Mouse (Mus musculus) kidney, postnatal 0 days (tissue): ENCODE data around the gene Ccn1. TPM values are rescaled to one million over a fixed set of nuclear protein-coding genes. Genes with fewer than 3 reads are reported as not detected.

ENCODE experiments used
- ATAC-seq: fragments of 200-750 bp; cut with Nextera tagmentation; replicated peaks from 2 replicates; pipeline ENCODE4 v1.8.0; 2017; ENCODE audit warnings: low read depth, moderate number of reproducible peaks, moderate TSS enrichment, moderate library complexity; ENCODE audit not compliant: low FRiP score
- DNase-seq: peaks from one replicate; pipeline ENCODE4 v3.0.0-alpha.2; 2016; ENCODE audit warnings: low spot score
- H3K27ac ChIP-seq: fragments of 300-500 bp; sonication (generic); 2 replicates; pipeline ENCODE4 v1.5.1; 2014; ENCODE audit warnings: mild to moderate bottlenecking
- H3K27me3 ChIP-seq: fragments of 300-500 bp; sonication (generic); 2 replicates; pipeline ENCODE4 v1.6.1; 2014; ENCODE audit warnings: low read length, mixed read lengths; ENCODE audit not compliant: insufficient read depth
- H3K36me3 ChIP-seq: fragments of 300-500 bp; sonication (generic); 2 replicates; pipeline ENCODE4 v1.6.1; 2014; ENCODE audit warnings: low read length, mixed read lengths; ENCODE audit not compliant: insufficient read depth
- H3K4me1 ChIP-seq: fragments of 300-500 bp; sonication (generic); replicated peaks from 2 replicates; pipeline ENCODE4 v1.6.1; 2014; ENCODE audit warnings: antibody characterized with exemption, low read length, mixed read lengths; ENCODE audit not compliant: insufficient read depth
- H3K4me2 ChIP-seq: fragments of 300-500 bp; sonication (generic); 2 replicates; pipeline ENCODE4 v1.6.1; 2014; ENCODE audit warnings: mild to moderate bottlenecking, low read length, moderate library complexity, mixed read lengths
- H3K4me3 ChIP-seq: fragments of 300-500 bp; sonication (generic); replicated peaks from 2 replicates; pipeline ENCODE4 v1.5.1; 2014; ENCODE audit warnings: low read depth, low read length
- H3K9ac ChIP-seq: fragments of 300-500 bp; sonication (generic); 2 replicates; pipeline ENCODE4 v1.6.1; 2014; ENCODE audit warnings: low read depth, low read length
- H3K9me3 ChIP-seq: fragments of 300-500 bp; sonication (generic); replicated peaks from 2 replicates; pipeline ENCODE4 v1.6.1; 2016; ENCODE audit warnings: low read length, inconsistent platforms, mixed read lengths
- CTCF ChIP-seq: IDR thresholded peaks from 2 replicates; pipeline ENCODE4 v1.5.1; 2016; ENCODE audit warnings: antibody characterized with exemption, low read depth, mild to moderate bottlenecking, moderate library complexity
- WGBS: fragments of 180-500 bp; shearing (Covaris S2); extraction: QIAGEN DNeasy Blood & Tissue Kit; methylation state at CpG from one replicate; pipeline ENCODE4 v1.1.7; 2014; 5-methylcytosine and 5-hydroxymethylcytosine counted together
- polyA plus RNA-seq: library from polyadenylated mRNA; unstranded; fragments of >200 nt; fragmentation: Nextera tagmentation; extraction: Ambion mirVana; gene quantifications from 2 replicates; pipeline ENCODE4 v1.2.1, GENCODE M21; 2015

The Ccn1 gene
- polyA plus RNA-seq, 1 experiment from 2014 or later: 74.8 TPM

GRCm38 (mm10) chr3:145651978-145652321 is 2.2 kb upstream of the Ccn1 start:
- Histone ChIP-seq H3K27me3 (no peaks in the 10 kb centered on the region), H3K9me3 (no peaks in the 10 kb centered on the region), H3K4me1 (peaks cover 18% of the 10 kb centered on the region; the same call in 1 of the 2 replicates), H3K27ac (peak overlapping the region; percentile 92), H3K9ac (peak overlapping the region; percentile 61), H3K36me3 (peaks cover 8% of the 10 kb centered on the region; the same call in 1 of the 2 replicates), H3K4me3 (peak overlapping the region; percentile 50), H3K4me2 (peak overlapping the region; percentile 90)
- no peak for TF ChIP-seq CTCF
- DNase-seq (no peak), ATAC-seq (no peak)
- 23% methylated on average over 10 of the region's 10 CpGs for WGBS

- DNase-seq: peak; percentile 93
- peak overlapping the region; percentile 90 for H3K4me2 ChIP-seq
- ATAC-seq: no peak
- H3K4me1 ChIP-seq: peaks cover 18% of the 10 kb centered on the region; the same call in 1 of the 2 replicates
- no peaks in the 10 kb centered on the region for H3K9me3 ChIP-seq
- H3K9ac ChIP-seq: no peak overlapping the region
- H3K4me3 ChIP-seq: peak overlapping the region; percentile 82
- WGBS: 26% methylated on average over 19 of the region's 19 CpGs
- H3K36me3 ChIP-seq: peaks cover 9% of the 10 kb centered on the region; the same call in 1 of the 2 replicates
- no peaks in the 10 kb centered on the region for H3K27me3 ChIP-seq
- H3K27ac ChIP-seq: peak overlapping the region; percentile 92
- TF ChIP-seq CTCF: no peak
Measured at GRCm38 (mm10) chr3:145651029-145651977, 1.5 kb upstream of the Ccn1 start.

GRCm38 (mm10) chr3:145650298-145651011 is 674 bp upstream of the Ccn1 start:
- H3K36me3 ChIP-seq: peaks cover 9% of the 10 kb centered on the region; the same call in 1 of the 2 replicates
- H3K27ac ChIP-seq: peak overlapping the region; percentile 92
- TF ChIP-seq CTCF: no peak
- H3K9me3 ChIP-seq: no peaks in the 10 kb centered on the region
- 0 out of 2 replicates have a peak, but pooled peaks have one; percentile 9 for ATAC-seq
- H3K27me3 ChIP-seq: no peaks in the 10 kb centered on the region
- peak overlapping the region; percentile 90 for H3K4me2 ChIP-seq
- H3K9ac ChIP-seq: 0 out of 2 replicates have a peak overlapping the region, but pooled peaks have one; percentile 88
- DNase-seq: peak; percentile 93
- WGBS: 1% methylated on average over 18 of the region's 18 CpGs
- H3K4me3 ChIP-seq: peak overlapping the region; percentile 82
- H3K4me1 ChIP-seq: peaks cover 18% of the 10 kb centered on the region; the same call in 1 of the 2 replicates

- H3K9me3 ChIP-seq: no peaks in the 10 kb centered on the region
- H3K9ac ChIP-seq: peak overlapping the region; percentile 88
- peak; percentile 56 for TF ChIP-seq CTCF
- peak overlapping the region; percentile 92 for H3K27ac ChIP-seq
- under 1% methylated on average over 47 of the region's 49 CpGs for WGBS
- no peaks in the 10 kb centered on the region for H3K27me3 ChIP-seq
- peaks cover 18% of the 10 kb centered on the region; the same call in 1 of the 2 replicates for H3K4me1 ChIP-seq
- DNase-seq (peak; percentile 63), ATAC-seq (no peak; the same call in 1 of the 2 replicates)
- peaks cover 9% of the 10 kb centered on the region; the same call in 1 of the 2 replicates for H3K36me3 ChIP-seq
- H3K4me2 ChIP-seq: peak overlapping the region; percentile 90
- H3K4me3 ChIP-seq: peak overlapping the region; percentile 82
Measured at GRCm38 (mm10) chr3:145648991-145649851, 560 bp downstream of the Ccn1 start.

- DNase-seq (peak; percentile 78), ATAC-seq (no peak)
- WGBS: 23% methylated on average over 26 of the region's 26 CpGs
- H3K4me1 ChIP-seq: peaks cover 18% of the 10 kb centered on the region; the same call in 1 of the 2 replicates
- H3K4me2 ChIP-seq: peak overlapping the region; percentile 90
- H3K36me3 ChIP-seq: peaks cover 9% of the 10 kb centered on the region; the same call in 1 of the 2 replicates
- H3K9me3 ChIP-seq: no peaks in the 10 kb centered on the region
- no peaks in the 10 kb centered on the region for H3K27me3 ChIP-seq
- TF ChIP-seq CTCF: peak; percentile 66
- peak overlapping the region; percentile 92; the same call in 1 of the 2 replicates for H3K27ac ChIP-seq
- peak overlapping the region; percentile 82 for H3K4me3 ChIP-seq
- peak overlapping the region; percentile 88 for H3K9ac ChIP-seq
Measured at GRCm38 (mm10) chr3:145648097-145648931, 1.5 kb downstream of the Ccn1 start.
